Mouse (Mus musculus): Measurements from ENCODE around the gene Fstl1.

Fstl1 gene

DNA sequence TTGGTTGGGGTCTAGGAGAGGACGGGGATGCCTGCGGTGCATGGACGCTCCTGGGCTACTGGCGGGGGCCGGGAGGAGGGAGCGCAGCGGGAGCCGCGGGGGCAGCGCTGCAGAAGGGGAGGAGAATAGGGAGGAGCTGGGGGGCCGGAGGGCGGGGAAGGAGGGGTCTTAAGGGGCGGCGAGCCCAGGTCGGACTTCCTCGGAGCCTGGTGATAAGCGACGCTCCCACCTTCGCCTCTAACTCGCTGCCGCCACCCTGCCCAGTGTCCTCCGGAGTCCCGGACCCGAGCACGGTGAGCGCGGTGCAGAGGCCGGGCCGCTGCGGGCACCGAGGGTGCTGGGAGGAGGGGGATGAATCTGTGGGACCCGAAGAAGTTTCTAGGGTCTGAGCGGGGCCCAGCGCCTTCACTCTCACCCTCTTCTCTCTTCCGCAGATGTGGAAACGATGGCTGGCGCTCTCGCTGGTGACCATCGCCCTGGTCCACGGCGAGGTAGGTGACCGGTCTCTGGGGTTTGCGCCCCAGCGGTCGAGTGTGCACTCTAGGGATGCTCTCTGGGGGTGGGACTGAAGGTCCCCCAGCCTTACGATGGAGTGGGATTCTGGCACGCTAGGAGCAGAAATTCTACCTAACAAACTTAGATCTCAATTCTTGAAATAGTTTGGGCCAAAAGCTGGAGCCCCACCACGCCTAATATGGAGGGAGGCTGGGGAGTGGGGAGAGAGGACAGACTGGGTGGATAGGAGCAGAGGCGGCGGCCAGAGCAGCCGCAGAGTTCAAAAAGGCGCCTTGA is at the start of gene Fstl1:
Gene Fstl1, plus strand, starts transcription at position 14 of the 792 bp plus-strand sequence.
- peak; percentile 69 to 74 for DNase-seq

DNA sequence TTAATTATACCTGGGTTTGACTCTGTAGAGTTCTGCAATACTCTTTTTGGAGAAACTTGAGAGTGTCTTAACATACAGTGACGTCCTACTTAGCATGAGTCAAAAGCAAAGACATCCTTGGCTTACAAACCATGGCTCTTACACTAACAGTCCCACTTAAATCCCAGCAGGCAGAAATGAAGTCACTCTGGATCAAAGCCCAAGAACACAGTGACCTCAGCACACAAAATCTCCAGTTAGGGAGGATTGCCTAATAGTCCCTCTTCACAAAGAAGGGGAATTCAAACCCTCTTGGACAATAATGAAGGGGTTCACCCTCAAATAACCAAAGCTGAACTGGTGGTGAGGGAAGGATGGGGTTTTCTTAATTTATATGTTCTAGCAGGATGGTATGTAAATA is 48.0 kb upstream of the Fstl1 start:
- peak in 1 of 2 experiments; percentile 30 for DNase-seq

DNA sequence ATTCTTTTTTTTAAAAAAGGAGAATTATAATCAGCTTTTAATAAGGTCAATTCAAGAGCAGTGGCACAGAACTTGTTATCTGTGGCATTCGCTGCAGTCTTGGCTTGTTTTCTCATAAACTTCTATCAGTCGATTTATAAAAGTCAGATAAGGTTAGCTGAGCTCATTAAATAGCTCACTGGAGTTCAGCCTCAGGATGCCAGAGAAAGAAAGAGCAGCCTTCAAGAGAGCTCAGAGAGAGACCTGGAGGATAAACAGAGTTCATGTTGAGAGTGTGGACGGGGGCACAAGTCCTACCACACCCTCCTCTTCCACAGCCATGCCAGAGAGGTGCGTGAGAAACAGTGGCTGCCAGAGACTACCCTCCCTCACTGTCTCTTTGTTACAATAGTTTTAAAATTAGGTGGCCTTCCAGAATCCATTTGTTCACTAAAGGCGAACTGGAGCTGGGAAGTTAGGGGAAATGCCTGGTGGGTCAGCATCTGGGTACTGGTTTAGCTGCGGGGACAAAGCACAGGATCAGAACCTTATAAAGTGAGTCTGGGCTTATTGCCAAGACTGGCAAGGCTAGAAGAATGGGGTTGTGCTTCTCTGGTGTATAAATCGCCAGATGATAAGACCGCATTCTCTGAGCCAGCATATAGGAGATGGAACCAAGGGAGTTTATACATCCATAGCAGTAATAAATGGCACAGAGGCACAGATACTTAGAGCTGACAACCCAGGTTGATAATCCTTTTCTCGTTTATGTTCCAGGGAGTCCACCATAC is 47.1 kb upstream of the Fstl1 start:
- DNase-seq = no peak

DNA sequence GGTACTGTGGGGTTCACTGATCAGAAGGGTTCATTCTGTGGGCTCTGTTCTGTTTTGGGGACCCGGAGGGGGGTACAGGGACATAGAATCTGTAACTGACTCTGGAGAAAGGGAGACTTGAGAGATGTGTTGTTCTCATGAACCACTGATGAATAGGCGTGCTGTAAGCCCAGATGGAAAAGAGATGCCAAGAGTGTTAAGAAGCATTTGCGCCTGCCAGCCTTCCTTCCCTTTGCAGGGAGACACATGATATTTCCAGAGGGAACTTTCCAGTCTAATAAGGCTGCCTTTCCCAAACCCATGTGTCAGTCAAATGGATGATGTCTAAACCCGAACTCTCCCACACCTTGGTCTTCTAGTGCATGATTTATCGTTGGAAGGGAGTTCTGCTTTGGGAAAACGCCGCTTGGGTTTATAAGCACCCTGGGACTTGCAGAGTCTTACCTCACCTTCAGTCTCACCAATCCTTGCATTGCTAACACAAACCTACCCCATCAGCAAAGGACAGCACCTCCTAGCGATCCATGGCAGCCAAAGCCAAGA is 46.3 kb upstream of the Fstl1 start:
- DNase-seq = no peak

DNA sequence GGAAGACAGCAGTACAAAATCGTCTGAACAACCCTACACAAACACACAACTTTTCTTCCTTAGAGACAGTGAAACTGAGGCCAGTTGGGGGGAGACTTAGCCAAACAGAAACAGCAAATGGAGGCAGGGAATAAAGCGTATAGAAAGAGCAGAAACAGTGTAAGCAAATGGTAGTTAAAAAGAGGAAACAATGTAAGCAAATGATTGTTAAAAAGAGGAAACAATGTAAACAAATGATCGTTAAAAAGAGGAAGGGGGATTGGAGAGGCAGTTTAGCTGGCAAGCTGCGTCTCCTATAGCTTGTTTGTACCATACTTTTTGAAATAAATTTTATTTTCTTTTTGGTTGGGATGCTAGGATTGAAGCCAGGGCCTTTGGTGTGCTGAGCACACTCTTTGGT is 45.2 kb upstream of the Fstl1 start:
- DNase-seq = no peak

DNA sequence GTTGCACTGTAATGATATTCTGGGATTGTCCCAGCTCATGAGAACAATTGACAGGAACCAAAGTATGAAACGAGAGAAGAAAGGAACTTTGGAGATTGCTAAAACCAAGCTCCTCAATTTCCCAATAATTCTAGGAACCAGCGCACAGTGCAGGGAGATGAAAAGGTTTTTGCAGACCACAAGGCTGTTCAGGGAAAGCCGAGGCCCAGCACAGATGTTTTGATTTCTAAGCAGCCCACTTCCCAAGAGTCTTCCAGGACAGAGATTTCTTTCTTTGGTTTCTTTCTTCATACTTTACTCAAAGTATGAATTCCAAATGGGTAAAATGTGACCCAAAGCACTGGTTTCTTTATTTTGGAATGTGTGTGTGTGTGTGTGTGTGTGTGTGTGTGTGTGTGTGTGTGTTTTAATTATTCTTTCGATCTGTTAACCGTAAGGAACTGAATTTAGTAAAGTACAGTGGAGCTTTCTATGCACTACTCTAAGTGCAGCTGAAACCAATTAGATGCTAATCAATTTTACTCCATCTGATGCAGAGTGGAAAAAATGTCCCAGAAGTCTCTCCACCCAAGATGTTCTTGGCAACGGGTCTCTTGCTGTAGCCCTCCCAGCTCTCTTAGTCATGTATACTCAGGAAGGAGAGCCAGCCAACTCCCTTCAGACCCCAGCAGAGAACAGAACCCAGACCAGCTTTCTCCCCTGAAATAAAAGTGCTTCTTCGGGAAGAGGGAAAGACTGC is 44.5 kb upstream of the Fstl1 start:
- peak in 1 of 2 experiments; percentile 26 for DNase-seq

DNA sequence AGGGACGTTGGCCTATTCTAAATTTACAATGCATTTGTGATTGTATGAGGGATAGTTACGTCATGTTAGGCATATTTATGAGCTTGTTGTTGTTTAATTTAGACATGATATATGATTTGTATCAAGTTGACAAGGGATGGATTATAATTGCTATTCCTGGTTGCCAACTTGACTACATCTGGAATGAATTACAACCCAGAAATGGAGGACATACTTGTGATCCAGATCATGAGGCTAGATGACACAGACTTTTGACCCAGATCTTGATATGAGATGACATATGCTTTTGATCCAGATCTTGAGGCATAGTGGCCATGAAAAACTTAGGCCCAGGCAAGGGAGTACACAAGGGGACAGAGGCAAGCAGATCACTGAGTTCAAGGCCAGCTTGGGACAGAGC is 36.6 kb upstream of the Fstl1 start:
- DNase-seq = no peak

DNA sequence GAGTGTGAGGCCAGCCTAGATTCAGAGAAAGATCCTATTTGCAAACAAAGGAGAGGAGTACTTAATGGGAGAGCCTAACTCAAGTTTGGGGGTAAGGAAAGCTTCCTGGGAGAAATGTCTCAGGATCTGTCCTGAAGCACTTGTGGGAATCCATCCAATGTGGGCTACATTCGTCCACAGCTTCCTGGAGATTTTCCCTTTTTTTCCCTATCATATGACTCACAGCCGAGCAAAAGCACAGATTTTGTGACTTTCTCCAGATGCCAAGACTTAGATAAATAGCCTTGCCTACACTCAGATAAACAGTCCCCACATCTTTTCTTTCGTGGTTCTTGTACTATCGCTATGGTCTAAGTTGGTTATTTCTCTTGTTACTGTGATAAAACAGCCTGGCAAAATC is 34.4 kb upstream of the Fstl1 start:
- no peak for DNase-seq

DNA sequence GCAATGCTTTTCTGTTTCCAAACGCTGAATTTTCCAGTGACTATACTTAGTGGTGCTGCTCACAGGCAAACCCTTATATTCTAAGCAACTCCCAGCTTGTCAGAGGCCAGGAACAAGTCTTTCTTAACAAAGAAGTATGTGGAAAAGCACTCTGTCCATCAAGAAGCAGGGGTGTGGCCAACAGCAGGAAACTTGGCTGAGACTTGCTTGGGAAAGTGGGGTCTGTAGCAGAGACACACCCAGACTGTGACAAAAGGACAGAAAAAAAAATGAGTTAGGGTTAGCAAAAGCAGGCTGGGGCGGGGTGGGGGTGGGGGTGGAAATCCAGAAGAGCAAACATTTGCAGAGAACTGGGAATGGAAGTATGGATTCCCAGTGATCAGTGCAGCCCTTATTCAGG is 23.8 kb upstream of the Fstl1 start:
- DNase-seq = peak; percentile 36 to 67

DNA sequence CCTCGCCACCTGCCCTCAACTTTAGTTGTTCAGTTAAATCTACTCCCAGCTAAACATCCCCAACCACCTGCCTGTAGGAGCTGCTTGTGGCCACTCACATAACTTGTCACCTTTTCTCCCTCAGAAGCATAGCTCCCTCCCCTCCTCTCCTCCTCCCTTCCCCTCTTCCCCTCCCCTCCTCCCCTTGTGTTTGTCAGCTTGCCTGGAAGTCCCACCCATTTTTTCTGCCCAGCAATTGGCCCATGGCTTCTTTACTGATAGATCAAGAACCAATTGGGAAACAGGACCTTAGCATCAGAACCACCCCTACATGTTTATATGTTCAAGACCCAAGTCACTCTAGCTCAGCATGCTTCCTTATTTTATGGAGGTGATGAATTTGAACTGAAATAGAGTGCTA is 22.9 kb upstream of the Fstl1 start:
- DNase-seq = no peak

DNA sequence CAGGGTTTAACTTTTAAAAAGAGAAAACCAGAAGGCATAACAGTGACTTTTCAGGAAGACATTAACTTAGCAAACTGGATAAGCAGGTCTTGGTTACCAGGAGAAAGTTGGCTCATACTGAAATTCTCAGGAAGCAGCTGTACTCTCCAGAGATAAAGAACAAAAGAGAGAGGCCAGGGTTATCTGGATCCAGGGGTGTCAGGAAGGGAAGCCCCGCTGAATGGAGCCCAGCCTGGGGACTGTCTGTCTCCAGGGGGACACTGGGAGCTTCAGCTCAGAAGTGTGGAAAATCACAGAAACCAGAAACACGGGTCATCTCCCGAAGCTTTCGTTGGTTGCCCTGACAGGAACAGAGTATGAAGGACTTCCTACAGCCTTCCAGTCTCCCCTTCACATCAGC is 22.2 kb upstream of the Fstl1 start:
- no peak for DNase-seq

DNA sequence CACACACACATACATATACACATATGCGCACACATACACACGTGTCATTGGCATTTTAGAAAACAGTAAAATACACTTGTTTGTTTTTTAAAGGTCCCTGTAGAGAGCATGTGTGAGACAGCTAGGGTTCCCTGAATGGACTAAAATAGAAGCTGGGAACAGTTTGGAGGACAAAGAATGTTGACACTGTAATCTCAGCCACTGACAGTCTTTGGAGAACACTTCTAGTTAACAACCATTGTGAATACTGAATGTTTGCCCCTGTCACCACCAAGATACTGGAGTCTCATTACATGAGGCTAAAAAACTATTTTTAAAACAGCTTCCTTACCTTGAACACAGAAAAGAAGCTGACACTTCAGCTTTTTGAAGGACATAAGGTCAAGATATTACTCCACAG is 19.4 kb upstream of the Fstl1 start:
- DNase-seq = no peak

DNA sequence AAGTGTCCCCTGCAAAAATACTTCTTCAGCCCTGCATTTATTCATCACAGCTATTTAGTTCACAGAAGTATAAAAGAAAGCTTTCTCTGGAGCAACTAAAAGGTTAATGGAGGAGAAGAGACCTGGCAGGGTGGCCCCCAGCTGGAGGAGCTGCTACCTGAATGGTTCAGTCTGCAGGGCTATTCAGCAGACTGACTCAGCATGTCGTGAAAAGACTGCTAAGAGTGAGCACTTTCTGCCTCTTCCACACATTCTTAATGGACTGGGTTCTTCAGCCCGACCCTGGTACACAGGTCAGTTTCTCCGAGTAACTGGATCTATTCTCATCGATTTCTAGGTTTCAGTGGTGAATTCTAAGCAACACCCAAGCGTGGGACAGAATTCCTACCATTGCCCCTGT is 12.9 kb upstream of the Fstl1 start:
- no peak for DNase-seq

DNA sequence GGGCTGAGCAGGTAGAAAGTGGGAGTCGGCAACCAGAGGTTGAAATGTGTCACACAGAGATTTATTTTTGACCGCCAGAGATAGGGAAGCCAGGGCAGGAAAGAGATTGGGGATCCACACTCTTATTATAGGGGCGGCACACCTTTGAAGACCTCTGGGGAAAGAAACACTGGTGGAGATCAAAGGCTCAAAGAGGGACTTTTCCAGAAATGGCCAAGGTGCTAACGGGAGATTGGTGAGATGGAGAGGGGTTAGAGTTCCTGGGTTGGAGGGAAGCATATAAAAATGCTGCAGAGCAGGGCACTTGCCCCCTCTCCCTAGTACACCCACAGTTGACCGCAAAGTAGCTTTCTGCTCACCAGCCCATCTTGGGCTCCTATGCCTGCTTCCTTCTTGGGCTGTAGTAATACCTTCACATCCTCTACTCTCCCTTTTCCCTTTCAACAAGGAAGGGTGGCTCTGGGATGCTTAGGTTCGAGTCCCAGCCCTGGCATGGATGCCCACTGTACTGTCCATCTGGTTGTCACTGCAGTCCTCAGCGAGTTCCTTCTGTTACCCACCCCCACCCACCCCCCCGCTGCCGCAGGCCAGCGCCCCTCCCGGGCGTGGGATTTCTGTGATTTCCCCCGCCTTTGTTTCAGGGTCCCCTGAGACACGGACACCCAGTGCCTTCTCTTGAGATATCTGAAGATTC is 360 bp upstream of the Fstl1 start:
- no peak for DNase-seq

DNA sequence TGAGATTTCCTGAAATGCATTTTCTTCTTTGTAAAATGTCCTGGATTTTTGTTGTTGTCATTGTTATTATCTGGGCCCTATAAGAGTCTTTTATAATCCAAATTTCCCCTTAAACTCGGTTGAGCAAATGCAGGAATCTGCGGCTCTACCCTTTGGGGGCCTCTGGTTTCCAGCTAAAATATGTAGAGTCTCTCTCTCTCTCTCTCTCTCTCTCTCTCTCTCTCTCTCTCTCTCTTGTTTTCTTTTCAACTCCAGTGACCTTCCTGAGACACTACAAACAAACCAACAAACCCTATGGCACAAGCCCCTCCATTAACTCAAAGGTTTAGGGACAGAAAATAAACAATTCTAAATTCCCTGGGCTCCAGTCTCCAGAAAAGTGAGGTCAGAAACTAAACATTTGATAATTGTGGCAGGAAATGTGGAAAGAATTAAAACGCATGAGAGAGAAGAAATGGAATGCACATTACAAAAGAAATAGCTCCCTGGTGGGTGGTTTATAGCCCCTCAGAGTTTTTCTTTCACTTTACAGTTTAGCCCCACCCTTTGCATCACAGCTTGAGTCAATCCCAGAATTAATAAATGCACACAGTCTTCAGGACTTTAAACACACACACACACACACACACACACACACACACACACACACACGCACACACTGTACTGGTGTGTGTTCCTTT is 1.3 kb downstream of the Fstl1 start:
- no peak for DNase-seq

DNA sequence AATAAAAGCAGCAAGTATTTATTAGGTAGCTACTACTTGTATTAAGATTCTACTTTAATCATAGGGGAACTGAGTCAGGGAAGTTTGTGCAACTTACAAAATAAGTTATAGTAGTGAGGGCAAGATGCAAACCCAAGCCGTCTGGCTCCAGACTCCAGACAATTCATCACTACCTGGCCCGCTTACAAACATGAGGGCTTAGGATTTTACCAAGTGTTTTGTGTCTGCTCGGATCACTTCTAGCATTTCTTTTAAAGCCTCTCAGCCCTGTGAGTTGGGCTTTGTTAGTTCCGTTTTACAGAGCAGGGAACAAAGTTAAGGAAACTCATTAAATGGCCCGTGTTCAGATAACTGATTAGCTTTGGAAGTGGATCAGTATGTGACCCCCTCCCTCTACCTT is 1.9 kb downstream of the Fstl1 start:
- DNase-seq = no peak

DNA sequence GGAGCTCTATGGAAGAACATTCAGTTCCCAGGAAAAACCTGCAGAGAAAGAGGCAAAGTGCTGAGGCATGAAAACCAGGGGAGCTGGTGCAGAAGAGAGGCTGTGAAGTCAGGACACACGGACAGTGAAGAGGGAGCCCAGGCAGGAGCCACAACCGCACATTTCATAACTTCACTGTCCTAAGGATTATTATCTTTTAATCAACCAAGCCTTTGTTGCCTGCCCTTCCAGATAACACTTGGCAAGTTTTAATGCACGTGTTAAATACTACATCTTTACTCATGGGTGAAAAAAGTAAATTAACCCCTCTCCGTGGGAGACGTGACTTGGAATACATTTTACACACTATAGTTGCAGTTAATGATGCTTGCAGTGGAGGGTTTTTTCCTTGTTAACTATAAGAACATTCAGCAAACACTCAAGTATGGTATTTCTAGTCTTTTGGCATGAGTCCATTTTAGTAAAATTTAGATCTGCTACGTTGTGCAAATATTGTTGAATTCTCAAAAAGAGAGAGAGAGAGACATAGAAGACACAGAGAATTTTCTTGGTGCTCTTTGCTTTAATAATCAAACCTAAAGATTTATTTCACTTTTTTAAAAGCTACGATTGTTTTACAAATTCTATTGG is 3.1 kb downstream of the Fstl1 start:
- DNase-seq = no peak

DNA sequence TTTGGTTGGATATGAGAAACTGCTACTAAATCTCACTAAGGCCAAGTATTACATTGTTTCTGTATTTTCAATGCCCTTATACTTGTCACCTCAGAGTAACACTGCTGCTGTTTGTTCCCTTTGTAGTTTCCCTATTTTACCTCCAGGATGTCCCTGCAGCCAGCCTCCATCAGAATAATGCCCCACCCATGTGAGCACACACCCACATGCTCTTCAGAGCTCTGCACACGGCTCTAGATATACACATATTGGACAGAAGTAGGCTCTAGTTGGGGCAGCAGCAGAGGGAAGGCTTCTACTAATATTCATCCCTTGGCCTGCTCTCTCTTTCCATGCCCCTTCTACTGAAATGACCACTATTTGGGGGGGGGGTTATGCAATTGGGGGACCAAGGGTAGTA is 3.7 kb downstream of the Fstl1 start:
- DNase-seq = no peak

DNA sequence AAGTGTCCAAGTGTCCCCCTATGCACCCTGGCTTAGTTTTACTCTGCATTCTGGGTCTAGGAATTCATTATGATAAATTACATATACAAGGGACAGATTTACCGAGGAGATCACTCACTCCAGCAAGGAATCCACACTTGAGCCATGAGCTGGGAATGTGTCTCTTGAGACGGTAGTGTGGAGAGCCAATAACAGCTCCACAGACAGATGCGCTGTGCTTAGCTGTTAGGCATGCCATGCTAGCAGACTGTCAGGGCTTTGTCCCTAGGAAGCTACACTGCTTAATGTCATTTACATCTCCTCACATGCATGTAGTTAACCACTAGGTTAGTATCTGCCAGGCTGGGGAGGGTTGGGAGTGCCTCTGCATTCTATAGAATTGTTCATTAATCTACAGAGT is 4.2 kb downstream of the Fstl1 start:
- no peak for DNase-seq

DNA sequence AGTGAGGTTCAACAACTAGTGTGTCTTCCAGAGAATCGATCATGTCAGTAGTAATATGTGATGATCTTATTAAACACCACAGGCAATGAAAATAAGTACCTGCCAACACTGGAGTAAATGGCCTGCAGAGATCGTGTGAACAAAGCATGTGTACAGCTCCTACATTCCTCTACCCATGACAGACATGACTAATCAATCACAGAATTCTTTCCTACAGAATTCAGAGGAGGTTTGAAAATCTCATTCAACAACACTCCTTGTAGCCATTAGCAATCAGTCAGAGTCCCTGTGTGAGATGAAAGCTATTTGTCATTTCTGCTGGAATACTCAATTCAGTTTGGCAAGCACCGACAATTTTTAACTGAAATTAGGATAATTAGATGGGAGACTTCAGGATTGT is 7.9 kb downstream of the Fstl1 start:
- DNase-seq = no peak

DNA sequence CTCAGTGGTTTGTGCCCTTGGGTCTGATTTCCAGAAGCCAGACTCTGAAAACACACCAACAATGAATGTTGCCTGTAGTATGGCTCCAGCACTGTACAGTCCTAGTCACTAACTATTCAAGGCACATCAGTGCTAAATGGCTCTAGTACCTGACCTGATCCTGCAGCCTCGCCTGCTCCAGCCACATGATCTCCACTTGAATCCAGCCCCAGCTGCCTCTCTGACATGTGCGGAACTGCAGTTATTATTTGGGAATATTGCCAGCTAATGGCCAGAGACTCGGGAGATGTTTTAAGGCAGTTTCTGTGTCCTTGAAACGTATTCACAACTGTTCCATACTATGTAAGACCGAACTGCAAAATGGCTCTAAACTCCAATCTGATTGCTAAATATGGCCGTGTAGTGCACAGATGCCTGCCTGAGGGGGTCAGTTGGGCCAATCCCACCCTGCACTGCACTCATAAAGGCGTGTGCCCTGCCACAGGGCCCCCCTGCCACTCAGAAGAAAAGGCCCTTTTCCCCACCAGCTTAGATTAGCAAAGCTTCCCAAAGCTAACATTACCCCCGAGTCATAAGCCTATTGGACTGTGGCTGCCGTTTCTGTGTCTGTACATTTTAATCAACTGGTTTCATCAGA is 11.0 kb downstream of the Fstl1 start:
- no peak for DNase-seq
